Mouse (Mus musculus) CD4-positive, CD25-positive, alpha-beta regulatory T cell, adult 2 months (primary cell): ENCODE data around the gene Tff3.

ENCODE experiments used
- DNase-seq: peaks from one replicate; pipeline ENCODE4 v3.0.0-alpha.2; 2012; ENCODE audit warnings: low read depth, low spot score

Gene Tff3

GRCm38 (mm10) chr17:31077561-31077960, 51.9 kb downstream of the Tff3 start:
- DNase-seq = peak; percentile 62

DNA sequence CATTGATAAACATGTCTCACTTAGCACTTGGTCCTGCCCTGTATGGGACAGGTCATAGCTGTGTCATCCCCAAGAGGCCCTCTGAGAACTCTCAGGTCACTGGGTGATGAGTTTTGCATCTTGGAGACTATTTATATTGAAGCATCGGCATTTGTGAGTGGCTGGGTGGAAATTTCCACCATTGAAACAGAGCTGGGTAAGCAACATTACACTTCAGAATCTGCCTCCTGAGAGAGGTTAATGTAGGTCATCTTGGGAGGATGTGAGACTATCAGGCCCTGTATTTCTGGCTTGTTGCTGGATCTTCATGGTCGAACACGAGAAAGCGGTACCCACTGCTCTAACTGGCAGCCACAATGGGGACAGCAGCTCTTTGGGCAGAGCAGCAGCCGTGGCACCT, 54.0 kb downstream of the Tff3 start:
- DNase-seq = peak; percentile 61
